Mouse (Mus musculus) cerebellum, postnatal 4 days (tissue): Measurements from ENCODE around the gene Tpx2.

Experiments used
- DNase-seq, 2 experiments: peaks; one replicate each; pipeline ENCODE4 v3.0.0; 2022; ENCODE audit warnings: low spot score in 2 of 2, mixed read lengths in 1 of 2

Tpx2 gene

DNA sequence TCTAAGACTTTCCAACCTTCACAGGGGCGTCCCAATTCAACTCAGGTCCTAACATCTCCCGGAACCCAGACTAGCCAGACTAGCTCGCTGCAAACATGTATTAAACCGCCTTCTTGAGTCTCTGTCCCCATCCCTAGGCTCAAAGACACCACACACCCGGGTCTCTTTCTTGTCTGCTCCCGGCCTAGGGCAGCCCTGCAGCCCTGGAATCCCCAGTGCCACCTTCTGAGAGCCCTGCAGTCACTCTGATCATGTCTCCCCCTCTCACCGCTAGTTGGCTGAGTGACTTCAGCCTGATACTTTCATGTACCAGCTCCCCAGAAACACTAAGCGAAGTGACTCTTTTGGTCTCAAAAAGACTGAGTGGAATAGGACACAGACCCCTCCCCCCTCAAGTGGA is 95.8 kb downstream of the Tpx2 start:
- no peak for DNase-seq

DNA sequence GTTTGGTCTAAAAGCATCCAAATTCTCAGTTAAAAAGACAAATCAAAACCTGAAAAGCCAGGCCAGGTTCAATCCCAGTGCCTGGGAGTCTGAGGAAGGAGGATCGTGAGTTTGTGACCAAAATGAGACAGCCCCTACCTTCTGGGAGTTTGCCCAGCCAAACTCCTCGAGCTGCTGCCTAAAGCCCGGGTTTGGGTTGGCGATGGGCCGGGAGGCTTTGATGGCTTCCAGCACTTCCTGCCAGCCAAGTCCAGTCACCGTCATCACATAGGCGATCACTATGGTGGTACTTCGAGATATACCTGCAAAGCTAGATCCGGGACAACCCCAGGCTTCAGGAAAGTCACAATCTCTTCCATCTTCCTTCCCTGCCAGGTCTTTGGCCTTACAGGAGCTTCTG is 96.2 kb downstream of the Tpx2 start:
- DNase-seq = no peak
